Mouse (Mus musculus) lung, postnatal 25 days (tissue): Measurements from ENCODE around the gene Olfr659.

Experiments
- DNase-seq: peaks from one replicate; pipeline ENCODE4 v3.0.0; 2022; ENCODE audit warnings: low spot score

Gene Olfr659

GRCm38 (mm10) chr7:104666453-104666852, at the start of gene Olfr659:
Gene Olfr659, plus strand, starts transcription at chr7:104666753.
- DNase-seq: no peak

GRCm38 (mm10) chr7:104624494-104624893, 42.1 kb upstream of the Olfr659 start, which contains the start of gene Olfr657:
Gene Olfr657, plus strand, starts transcription at chr7:104624794.
- no peak for DNase-seq

- DNase-seq: peak; percentile 1
Measured at GRCm38 (mm10) chr7:104646841-104647482, 19.6 kb upstream of the Olfr659 start, which contains the start of gene Olfr658. Gene Olfr658, minus strand, starts transcription at chr7:104647305.

DNA sequence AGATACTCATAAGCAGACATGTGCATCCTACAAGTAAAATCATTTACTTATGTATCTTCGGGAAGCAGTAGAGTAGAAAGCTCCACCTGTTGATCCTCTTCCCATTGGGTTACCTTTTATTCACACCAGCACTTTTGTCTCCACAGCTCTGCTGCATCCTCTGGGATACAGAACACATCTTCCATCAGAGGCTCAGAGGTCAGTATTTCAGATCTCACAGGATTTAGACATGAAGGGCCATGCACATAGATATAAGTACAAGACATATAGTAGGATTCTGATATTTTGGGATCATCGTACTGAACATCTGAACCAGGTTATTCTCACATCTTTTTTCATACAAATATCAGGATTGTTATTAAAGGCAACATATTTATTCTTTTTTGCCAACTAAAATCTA, 19.6 kb downstream of the Olfr659 start, which contains the start of gene Olfr661:
Gene Olfr661 (plus strand): TSS at position 301 of the 400 bp plus-strand sequence.
- DNase-seq: no peak
